Mouse (Mus musculus) heart, adult 11 months (tissue): Measurements from ENCODE around the gene Retreg1.

Source experiments
- DNase-seq: peaks from one replicate; pipeline ENCODE4 v3.0.0; 2022

Retreg1 gene

GRCm38 (mm10) chr15:26022636-26023035 is 179.7 kb downstream of the Retreg1 start:
- DNase-seq = peak; percentile 83
